Mouse (Mus musculus) heart, embryonic 16.5 days (tissue): Measurements from ENCODE around the gene Cyb5d1. TPM values are rescaled to one million over a fixed set of nuclear protein-coding genes. Genes with fewer than 3 reads are reported as not detected.
A peak's percentile ranks its signal among the peaks of the same experiment; 100 is the strongest.

Experiments
- ATAC-seq: fragments of 200-750 bp; cut with Nextera tagmentation; replicated peaks from 2 replicates; pipeline ENCODE4 v1.8.0; 2017; ENCODE audit warnings: moderate number of reproducible peaks; ENCODE audit not compliant: insufficient read depth, low FRiP score; ENCODE audit errors: extremely low read depth
- H3K27ac ChIP-seq: fragments of 300-500 bp; sonication (generic); 2 replicates; pipeline ENCODE4 v1.5.1; 2014; ENCODE audit warnings: mild to moderate bottlenecking, low read length, control low read depth, moderate library complexity
- H3K27me3 ChIP-seq: fragments of 300-500 bp; sonication (generic); 2 replicates; pipeline ENCODE4 v1.6.1; 2014; ENCODE audit warnings: low read length, mixed read lengths; ENCODE audit not compliant: control insufficient read depth, insufficient read depth
- H3K36me3 ChIP-seq: fragments of 300-500 bp; sonication (generic); 2 replicates; pipeline ENCODE4 v1.6.1; 2014; ENCODE audit not compliant: control insufficient read depth, insufficient read depth
- H3K4me1 ChIP-seq: fragments of 300-500 bp; sonication (generic); 2 replicates; pipeline ENCODE4 v1.6.1; 2014; ENCODE audit warnings: low read length, mixed read lengths; ENCODE audit not compliant: control insufficient read depth, insufficient read depth
- H3K4me2 ChIP-seq: fragments of 300-500 bp; sonication (generic); 2 replicates; pipeline ENCODE4 v1.6.1; 2014; ENCODE audit warnings: low read depth, mild to moderate bottlenecking, control low read depth, low read length
- H3K4me3 ChIP-seq: fragments of 300-500 bp; sonication (generic); 2 replicates; pipeline ENCODE4 v1.5.1; 2014; ENCODE audit warnings: mild to moderate bottlenecking, control low read depth, low read length
- H3K9ac ChIP-seq: fragments of 300-500 bp; sonication (generic); 2 replicates; pipeline ENCODE4 v1.6.1; 2014; ENCODE audit warnings: low read length, control low read depth
- H3K9me3 ChIP-seq: fragments of 300-500 bp; sonication (generic); replicated peaks from 2 replicates; pipeline ENCODE4 v1.6.1; 2016; ENCODE audit warnings: low read length; ENCODE audit not compliant: control insufficient read depth
- WGBS: fragments of 180-500 bp; shearing (Covaris S2); extraction: QIAGEN DNeasy Blood & Tissue Kit; methylation state at CpG from one replicate; pipeline ENCODE4 v1.1.7; 2014; 5-methylcytosine and 5-hydroxymethylcytosine counted together
- polyA plus RNA-seq: library from polyadenylated mRNA; unstranded; fragments of >200 nt; fragmentation: Nextera tagmentation; extraction: Ambion mirVana; gene quantifications from 2 replicates; pipeline ENCODE4 v1.2.1, GENCODE M21; 2015

Gene Cyb5d1
- polyA plus RNA-seq, 1 experiment from 2014 or later: 27.6 TPM

- Histone ChIP-seq H3K4me2 (no peak overlapping the region), H3K27ac (no peak overlapping the region), H3K4me3 (no peak overlapping the region), H3K9me3 (no peaks in the 10 kb centered on the region), H3K9ac (no peak overlapping the region), H3K4me1 (peaks cover 12% of the 10 kb centered on the region), H3K36me3 (peaks cover 45% of the 10 kb centered on the region), H3K27me3 (no peaks in the 10 kb centered on the region)
- WGBS: 89% methylated on average over 16 of the region's 16 CpGs
- ATAC-seq: no peak
Observed at GRCm38 (mm10) chr11:69406867-69407723, 11.7 kb upstream of the Cyb5d1 start.

GRCm38 (mm10) chr11:69406282-69406681, 10.9 kb upstream of the Cyb5d1 start:
- Histone ChIP-seq H3K27ac (no peak overlapping the region), H3K36me3 (peaks cover 49% of the 10 kb centered on the region), H3K9ac (no peak overlapping the region), H3K4me1 (peaks cover 11% of the 10 kb centered on the region), H3K4me2 (no peak overlapping the region), H3K9me3 (no peaks in the 10 kb centered on the region), H3K27me3 (no peaks in the 10 kb centered on the region), H3K4me3 (no peak overlapping the region)
- ATAC-seq: no peak
- 92% methylated on average over 19 of the region's 19 CpGs for WGBS

GRCm38 (mm10) chr11:69405397-69406200, 10.2 kb upstream of the Cyb5d1 start:
- H3K27me3 ChIP-seq: no peaks in the 10 kb centered on the region
- peaks cover 54% of the 10 kb centered on the region for H3K36me3 ChIP-seq
- H3K27ac ChIP-seq: no peak overlapping the region
- no peak overlapping the region for H3K4me2 ChIP-seq
- H3K4me1 ChIP-seq: peaks cover 11% of the 10 kb centered on the region
- H3K9ac ChIP-seq: no peak overlapping the region
- WGBS: 91% methylated on average over 24 of the region's 24 CpGs
- ATAC-seq: no peak
- no peaks in the 10 kb centered on the region for H3K9me3 ChIP-seq
- H3K4me3 ChIP-seq: no peak overlapping the region

GRCm38 (mm10) chr11:69404595-69405396, 9.4 kb upstream of the Cyb5d1 start:
- WGBS: 91% methylated on average over 24 of the region's 24 CpGs
- Histone ChIP-seq H3K9ac (no peak overlapping the region), H3K36me3 (peaks cover 62% of the 10 kb centered on the region), H3K27ac (no peak overlapping the region), H3K4me2 (no peak overlapping the region), H3K27me3 (no peaks in the 10 kb centered on the region), H3K4me1 (peaks cover 11% of the 10 kb centered on the region), H3K9me3 (no peaks in the 10 kb centered on the region), H3K4me3 (no peak overlapping the region)
- ATAC-seq: no peak

- no peak overlapping the region for H3K4me3 ChIP-seq
- H3K27ac ChIP-seq: no peak overlapping the region
- WGBS: 91% methylated on average over 38 of the region's 38 CpGs
- ATAC-seq: no peak
- H3K4me1 ChIP-seq: peaks cover 11% of the 10 kb centered on the region
- no peaks in the 10 kb centered on the region for H3K9me3 ChIP-seq
- H3K9ac ChIP-seq: no peak overlapping the region
- no peaks in the 10 kb centered on the region for H3K27me3 ChIP-seq
- H3K4me2 ChIP-seq: no peak overlapping the region
- peaks cover 64% of the 10 kb centered on the region for H3K36me3 ChIP-seq
Observed at GRCm38 (mm10) chr11:69403691-69404594, 8.5 kb upstream of the Cyb5d1 start.

GRCm38 (mm10) chr11:69401987-69402386, 6.6 kb upstream of the Cyb5d1 start:
- Histone ChIP-seq H3K9me3 (no peaks in the 10 kb centered on the region), H3K4me1 (peaks cover 20% of the 10 kb centered on the region), H3K4me2 (no peak overlapping the region), H3K4me3 (no peak overlapping the region), H3K36me3 (peaks cover 56% of the 10 kb centered on the region), H3K9ac (no peak overlapping the region), H3K27ac (no peak overlapping the region), H3K27me3 (no peaks in the 10 kb centered on the region)
- WGBS: 84% methylated on average over 12 of the region's 12 CpGs
- no peak for ATAC-seq

- Histone ChIP-seq H3K9ac (no peak overlapping the region), H3K27me3 (no peaks in the 10 kb centered on the region), H3K4me1 (peaks cover 24% of the 10 kb centered on the region), H3K9me3 (no peaks in the 10 kb centered on the region), H3K4me2 (no peak overlapping the region), H3K4me3 (no peak overlapping the region), H3K36me3 (peaks cover 49% of the 10 kb centered on the region), H3K27ac (no peak overlapping the region)
- ATAC-seq: peak; percentile 35
- 21% methylated on average over 22 of the region's 22 CpGs for WGBS
Observed at GRCm38 (mm10) chr11:69401210-69401637, 5.8 kb upstream of the Cyb5d1 start.
